In genomic region chr10:127825386-127825785, GRCm38 (mm10) we compare ENCODE assay signal across 10 mouse cellular contexts. TPM values are rescaled to one million over a fixed set of nuclear protein-coding genes. Genes with fewer than 3 reads are reported as not detected.
DNase-seq lines count a peak whose midpoint lies in the region; ATAC-seq and TF ChIP-seq lines count a peak whose summit lies in the region.
"Had no signal": no experiment of that assay in that cellular context is flagged by ENCODE, and none has a peak within 500 bp of the region (broad histone marks: within the 10 kb centered on the region; RNA-seq: fewer than 3 reads in every experiment).

No protein-coding gene starts in this region.

- H3K27ac ChIP-seq in kidney, embryonic 14.5 days (ENCODE audit: low read depth, low read length) = no peak overlapping the region
- no peak overlapping the region for H3K27ac ChIP-seq in ES-Bruce4 (ENCODE audit: insufficient read depth, low read length)
- H3K27ac ChIP-seq in limb, embryonic 10.5 days = no peak overlapping the region
- no peak overlapping the region for H3K27ac ChIP-seq in midbrain, embryonic 16.5 days (ENCODE audit: low read length)
- no peak overlapping the region for H3K27ac ChIP-seq in intestine, embryonic 15.5 days
- H3K27ac ChIP-seq: embryonic facial prominence, embryonic 12.5 days had no signal

- no peak for ATAC-seq in kidney, embryonic 14.5 days (ENCODE audit: low FRiP score, low TSS enrichment)
- no peak for ATAC-seq in midbrain, embryonic 16.5 days
- ATAC-seq in intestine, embryonic 15.5 days = no peak

- no peaks in the 10 kb centered on the region for H3K4me1 ChIP-seq in kidney, embryonic 14.5 days (ENCODE audit: control insufficient read depth, insufficient read depth, low read length)
- no peaks in the 10 kb centered on the region for H3K4me1 ChIP-seq in ES-Bruce4 (ENCODE audit: control insufficient read depth, insufficient read depth, low read length)
- no peaks in the 10 kb centered on the region for H3K4me1 ChIP-seq in limb, embryonic 10.5 days
- no peaks in the 10 kb centered on the region for H3K4me1 ChIP-seq in midbrain, embryonic 16.5 days (ENCODE audit: control insufficient read depth, insufficient read depth, low read length)
- H3K4me1 ChIP-seq in intestine, embryonic 15.5 days (replicated peaks) = no peaks in the 10 kb centered on the region
- H3K4me1 ChIP-seq: embryonic facial prominence, embryonic 12.5 days had no signal

- 82% methylated on average over 6 of the region's 6 CpGs for WGBS in kidney, embryonic 14.5 days
- 81% methylated on average over 6 of the region's 6 CpGs for WGBS in limb, embryonic 10.5 days
- WGBS in midbrain, embryonic 16.5 days = 84% methylated on average over 6 of the region's 6 CpGs
- WGBS in intestine, embryonic 15.5 days = 73% methylated on average over 6 of the region's 6 CpGs

- no peak for TF ChIP-seq EP300 in ES-Bruce4 (IDR thresholded peaks at IDR 0.05; ENCODE audit: insufficient read depth, low read depth, low read length)

- TF ChIP-seq CTCF in ES-Bruce4 (IDR thresholded peaks at IDR 0.05; ENCODE audit: low read depth, low read length) = peak; percentile 67

- no peaks in the 10 kb centered on the region for H3K27me3 ChIP-seq in kidney, embryonic 14.5 days (ENCODE audit: control insufficient read depth, insufficient read depth, low read length)
- no peaks in the 10 kb centered on the region for H3K27me3 ChIP-seq in ES-Bruce4 (ENCODE audit: control insufficient read depth, insufficient read depth, low read length, poor library complexity, severe bottlenecking)
- H3K27me3 ChIP-seq in limb, embryonic 10.5 days (ENCODE audit: low read depth, poor library complexity, severe bottlenecking) = no peaks in the 10 kb centered on the region
- H3K27me3 ChIP-seq in midbrain, embryonic 16.5 days (ENCODE audit: control insufficient read depth, insufficient read depth, low read depth, low read length) = no peaks in the 10 kb centered on the region
- no peaks in the 10 kb centered on the region for H3K27me3 ChIP-seq in intestine, embryonic 15.5 days (replicated peaks)
- H3K27me3 ChIP-seq: embryonic facial prominence, embryonic 12.5 days had no signal

- peak; percentile 33 for DNase-seq in kidney, adult 11 months
- peak; percentile 41 for DNase-seq in adrenal gland, postnatal 10 days
- peak; percentile 31 for DNase-seq in limb, embryonic 10.5 days (ENCODE audit: low spot score)
- DNase-seq in thymus, postnatal 36 days = no peak

- TF ChIP-seq POLR2A in ES-Bruce4 (IDR thresholded peaks at IDR 0.05; ENCODE audit: insufficient read depth, low read length) = no peak

- H3K9ac ChIP-seq in kidney, embryonic 14.5 days (ENCODE audit: low read depth, low read length) = no peak overlapping the region
- H3K9ac ChIP-seq in ES-Bruce4 (ENCODE audit: low read depth, poor library complexity, severe bottlenecking) = no peak overlapping the region
- H3K9ac ChIP-seq in midbrain, embryonic 16.5 days (ENCODE audit: low read depth, low read length) = no peak overlapping the region
- no peak overlapping the region for H3K9ac ChIP-seq in intestine, embryonic 15.5 days
- H3K9ac ChIP-seq: embryonic facial prominence, embryonic 12.5 days had no signal

- H3K9me3 ChIP-seq in kidney, embryonic 14.5 days (ENCODE audit: control insufficient read depth, low read length) = peaks cover 9% of the 10 kb centered on the region; the same call in 1 of the 2 replicates
- H3K9me3 ChIP-seq in ES-Bruce4 (replicated peaks; ENCODE audit: control insufficient read depth, insufficient read depth, low read length, poor library complexity, severe bottlenecking) = peaks cover 24% of the 10 kb centered on the region
- H3K9me3 ChIP-seq in limb, embryonic 10.5 days (replicated peaks) = 0 out of 2 replicates have a peak, but pooled peaks cover 2% of the 10 kb centered on the region
- H3K9me3 ChIP-seq in midbrain, embryonic 16.5 days (replicated peaks; ENCODE audit: control insufficient read depth, low read length, poor library complexity, severe bottlenecking) = peaks cover 4% of the 10 kb centered on the region
- H3K9me3 ChIP-seq in intestine, embryonic 15.5 days = no peaks in the 10 kb centered on the region
- H3K9me3 ChIP-seq: embryonic facial prominence, embryonic 12.5 days had no signal

- no peaks in the 10 kb centered on the region for H3K36me3 ChIP-seq in kidney, embryonic 14.5 days (ENCODE audit: control insufficient read depth, insufficient read depth, low read length)
- no peaks in the 10 kb centered on the region for H3K36me3 ChIP-seq in ES-Bruce4 (ENCODE audit: control insufficient read depth, insufficient read depth, low read length, poor library complexity, severe bottlenecking)
- H3K36me3 ChIP-seq in limb, embryonic 10.5 days = no peaks in the 10 kb centered on the region
- H3K36me3 ChIP-seq in midbrain, embryonic 16.5 days (ENCODE audit: control insufficient read depth, insufficient read depth, low read length) = no peaks in the 10 kb centered on the region
- H3K36me3 ChIP-seq in intestine, embryonic 15.5 days = no peaks in the 10 kb centered on the region
- H3K36me3 ChIP-seq: embryonic facial prominence, embryonic 12.5 days had no signal

- no peak overlapping the region for H3K4me3 ChIP-seq in kidney, embryonic 14.5 days (ENCODE audit: low read length)
- no peak overlapping the region for H3K4me3 ChIP-seq in ES-Bruce4 (ENCODE audit: low read depth, low read length)
- H3K4me3 ChIP-seq in limb, embryonic 10.5 days = no peak overlapping the region
- no peak overlapping the region for H3K4me3 ChIP-seq in midbrain, embryonic 16.5 days (ENCODE audit: low read depth, low read length)
- H3K4me3 ChIP-seq in intestine, embryonic 15.5 days (replicated peaks) = no peak overlapping the region
- H3K4me3 ChIP-seq: embryonic facial prominence, embryonic 12.5 days had no signal

- no peak overlapping the region for H3K4me2 ChIP-seq in kidney, embryonic 14.5 days (replicated peaks; ENCODE audit: low read depth, low read length)
- H3K4me2 ChIP-seq in midbrain, embryonic 16.5 days (ENCODE audit: low read length) = no peak overlapping the region
- no peak overlapping the region for H3K4me2 ChIP-seq in intestine, embryonic 15.5 days (replicated peaks)
- H3K4me2 ChIP-seq: embryonic facial prominence, embryonic 12.5 days had no signal

RNA-seq across cellular contexts. Expression of gene Rdh19, which starts 24.3 kb away (rescaled TPM):
- not detected in 2 replicates for polyA plus RNA-seq in kidney, embryonic 14.5 days (2014; fragmentation: Nextera tagmentation; extraction: Ambion mirVana)
- polyA plus RNA-seq in ES-Bruce4 (2011; ENCODE audit: insufficient read depth, insufficient read length, low read depth, missing spikeins) = not detected in 2 replicates
- total RNA-seq in adrenal gland, postnatal 10 days (2021) = under 1 TPM in 1 of 2 experiments, not detected in 1; 0.24 TPM
- not detected in 2 replicates for polyA plus RNA-seq in limb, embryonic 10.5 days (2016; fragmentation: Nextera tagmentation; extraction: Ambion mirVana)
- not detected in 2 replicates for polyA plus RNA-seq in midbrain, embryonic 16.5 days (2015; fragmentation: Nextera tagmentation; extraction: Ambion mirVana)
- polyA plus RNA-seq in intestine, embryonic 15.5 days (2015; fragmentation: Nextera tagmentation; extraction: Ambion mirVana) = not detected in 2 replicates
- total RNA-seq: layer of hippocampus, postnatal 36 days had no signal
- polyA plus RNA-seq: embryonic facial prominence, embryonic 12.5 days had no signal

RNA-seq across cellular contexts. Expression of gene Rdh16, which starts 24.4 kb away (rescaled TPM):
- 0.07 and 0.14 TPM in 2 replicates for polyA plus RNA-seq in kidney, embryonic 14.5 days (2014; fragmentation: Nextera tagmentation; extraction: Ambion mirVana)
- 0.19 TPM in 1 of 2 replicates, not detected in the other for polyA plus RNA-seq in ES-Bruce4 (2011; ENCODE audit: insufficient read depth, insufficient read length, low read depth, missing spikeins)
- 1 to 10 TPM; 1.2 to 3.6 TPM for total RNA-seq in adrenal gland, postnatal 10 days (2021)
- polyA plus RNA-seq in limb, embryonic 10.5 days (2016; fragmentation: Nextera tagmentation; extraction: Ambion mirVana) = not detected in 2 replicates
- not detected in 2 replicates for polyA plus RNA-seq in midbrain, embryonic 16.5 days (2015; fragmentation: Nextera tagmentation; extraction: Ambion mirVana)
- polyA plus RNA-seq in intestine, embryonic 15.5 days (2015; fragmentation: Nextera tagmentation; extraction: Ambion mirVana) = not detected in 2 replicates
- polyA plus RNA-seq: embryonic facial prominence, embryonic 12.5 days had no signal

RNA-seq across cellular contexts. Expression of gene Rdh16f2, which starts 40.9 kb away (rescaled TPM):
- polyA plus RNA-seq in kidney, embryonic 14.5 days (2014; fragmentation: Nextera tagmentation; extraction: Ambion mirVana) = not detected in 2 replicates
- not detected in 2 replicates for polyA plus RNA-seq in ES-Bruce4 (2011; ENCODE audit: insufficient read depth, insufficient read length, low read depth, missing spikeins)
- total RNA-seq in adrenal gland, postnatal 10 days (2021) = 1 to 10 TPM; 1.8 to 2.1 TPM
- polyA plus RNA-seq in limb, embryonic 10.5 days (2016; fragmentation: Nextera tagmentation; extraction: Ambion mirVana) = not detected in 2 replicates
- polyA plus RNA-seq in midbrain, embryonic 16.5 days (2015; fragmentation: Nextera tagmentation; extraction: Ambion mirVana) = not detected in 2 replicates
- polyA plus RNA-seq in intestine, embryonic 15.5 days (2015; fragmentation: Nextera tagmentation; extraction: Ambion mirVana) = 0.19 and 0.34 TPM in 2 replicates
- total RNA-seq: layer of hippocampus, postnatal 36 days had no signal
- polyA plus RNA-seq: embryonic facial prominence, embryonic 12.5 days had no signal

RNA-seq across cellular contexts. Expression of gene Rdh9, which starts 49.2 kb away (rescaled TPM):
- polyA plus RNA-seq in kidney, embryonic 14.5 days (2014; fragmentation: Nextera tagmentation; extraction: Ambion mirVana) = 0.32 TPM in 1 of 2 replicates, not detected in the other
- polyA plus RNA-seq in ES-Bruce4 (2011; ENCODE audit: insufficient read depth, insufficient read length, low read depth, missing spikeins) = 0.49 and 0.65 TPM in 2 replicates
- total RNA-seq in adrenal gland, postnatal 10 days (2021) = 10 to 100 TPM in 1 of 2 experiments, 1 to 10 TPM in 1; 8.4 to 20.8 TPM
- polyA plus RNA-seq in limb, embryonic 10.5 days (2016; fragmentation: Nextera tagmentation; extraction: Ambion mirVana) = 0.06 and 0.13 TPM in 2 replicates
- 0.15 TPM in 1 of 2 replicates, not detected in the other for polyA plus RNA-seq in midbrain, embryonic 16.5 days (2015; fragmentation: Nextera tagmentation; extraction: Ambion mirVana)
- polyA plus RNA-seq in intestine, embryonic 15.5 days (2015; fragmentation: Nextera tagmentation; extraction: Ambion mirVana) = 0.13 TPM in 1 of 2 replicates, not detected in the other

Comparison
In these comparisons a context has a peak if more than half of its experiments do, and no peak if none do; other contexts are left out.
1. DNase-seq: peak in kidney, adult 11 months (single experiment), adrenal gland, postnatal 10 days (single experiment) and limb, embryonic 10.5 days (single experiment); none in thymus, postnatal 36 days (0 of 2).